1 mouse cellular context compared by ENCODE assay signal in the genomic region with DNA sequence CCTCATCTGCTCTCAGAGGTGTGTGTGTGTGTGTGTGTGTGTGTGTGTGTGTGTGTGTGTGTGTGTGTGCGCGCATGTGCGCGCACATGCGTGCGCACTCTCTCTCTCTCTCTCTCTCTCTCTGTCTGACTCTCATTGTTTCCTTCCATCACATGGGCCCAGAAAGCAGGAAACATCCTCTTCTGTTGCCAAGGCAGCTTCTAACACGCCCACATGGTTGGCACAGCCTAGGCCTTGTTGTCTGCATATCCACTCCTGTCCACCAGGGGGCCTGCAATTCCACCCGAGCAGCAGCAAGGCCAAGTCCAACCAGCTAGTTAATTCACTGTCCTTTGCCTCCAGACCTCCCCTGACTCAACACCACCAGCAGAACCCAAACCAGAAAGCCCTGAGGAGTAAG.
TF ChIP-seq lines count a peak whose summit lies in the region.

No protein-coding gene starts in this region.

TF ChIP-seq in CH12.LX, 34 proteins besides CTCF, POLR2A, EP300 and RAD21:
- TF ChIP-seq ELF1 (IDR thresholded peaks at IDR 0.05; ENCODE audit: low read depth, low read length) (peak; percentile 62), RCOR1 (conservative IDR thresholded peaks at IDR 0.05; ENCODE audit: low read depth, low read length) (no peak), HCFC1 (IDR thresholded peaks at IDR 0.05; ENCODE audit: low read depth, low read length) (no peak; the same call in 1 of the 2 replicates), UBTF (IDR thresholded peaks at IDR 0.05; ENCODE audit: low read depth, low read length) (no peak), TBP (conservative IDR thresholded peaks at IDR 0.05; ENCODE audit: low read depth, low read length) (no peak), GABPA (IDR thresholded peaks at IDR 0.05; ENCODE audit: insufficient replicate concordance, low read depth, low read length) (no peak), CHD2 (IDR thresholded peaks at IDR 0.05; ENCODE audit: low read length) (0 out of 2 replicates have a peak, but pooled peaks have one; percentile 4), ETS1 (conservative IDR thresholded peaks at IDR 0.05; ENCODE audit: low read depth, low read length) (peak; percentile 46), NRF1 (IDR thresholded peaks at IDR 0.05; ENCODE audit: low read depth, low read length) (peak; percentile 77), MXI1 (IDR thresholded peaks at IDR 0.05; ENCODE audit: low read depth, low read length) (peak; percentile 92), IRF4 (IDR thresholded peaks at IDR 0.05; ENCODE audit: low read depth, low read length) (0 out of 2 replicates have a peak, but pooled peaks have one; percentile 17), SIN3A (IDR thresholded peaks at IDR 0.05; ENCODE audit: low read length) (peak; percentile 93), MYC (IDR thresholded peaks at IDR 0.05; ENCODE audit: low read depth, low read length) (peak; percentile 90), MAX (IDR thresholded peaks at IDR 0.05; ENCODE audit: low read length) (peak; percentile 89), MAZ (IDR thresholded peaks at IDR 0.05; ENCODE audit: low read depth, low read length) (no peak), ZMIZ1 (IDR thresholded peaks at IDR 0.05; ENCODE audit: low read depth, low read length) (0 out of 2 replicates have a peak, but pooled peaks have one; percentile 27), PAX5 (IDR thresholded peaks at IDR 0.05; ENCODE audit: low read length) (no peak), JUND (conservative IDR thresholded peaks at IDR 0.05; ENCODE audit: low read depth, low read length) (peak; percentile 64), BHLHE40 (IDR thresholded peaks at IDR 0.05; ENCODE audit: low read depth, low read length) (peak; percentile 72), SMC3 (IDR thresholded peaks at IDR 0.05; ENCODE audit: low read depth, low read length) (peak; percentile 62)
